Mouse (Mus musculus) skeletal muscle tissue, postnatal 0 days (tissue): ENCODE results near the gene Sult2b1. TPM values are rescaled to one million over a fixed set of nuclear protein-coding genes. Genes with fewer than 3 reads are reported as not detected.

ENCODE experiments used
- polyA plus RNA-seq: library from polyadenylated mRNA; unstranded; fragments of >200 nt; fragmentation: Nextera tagmentation; extraction: Ambion mirVana; gene quantifications from 2 replicates; pipeline ENCODE4 v1.2.1, GENCODE M21; 2015

Gene Sult2b1
- 0.21 and 5.3 TPM in 2 replicates for polyA plus RNA-seq

GRCm38 (mm10) chr7:45784524-45785372 lies at the start of gene Sult2b1:
Gene Sult2b1 (minus strand): TSS chr7:45784669.

GRCm38 (mm10) chr7:45830427-45831127 lies 46.1 kb upstream of the Sult2b1 start, which contains the start of gene Grwd1:
Gene Grwd1 (minus strand): TSS chr7:45830944.

GRCm38 (mm10) chr7:45824598-45824997 lies 40.1 kb upstream of the Sult2b1 start, which contains the start of gene Kcnj14:
Gene Kcnj14 (minus strand): TSS chr7:45824782.

GRCm38 (mm10) chr7:45813787-45814779 lies 29.6 kb upstream of the Sult2b1 start, which contains the start of gene Cyth2:
Gene Cyth2 (minus strand): TSS chr7:45814581.

GRCm38 (mm10) chr7:45783511-45784091 lies 868 bp downstream of the Sult2b1 start, which contains the start of gene Lmtk3:
Gene Lmtk3 (plus strand): TSS chr7:45783738.

GRCm38 (mm10) chr7:45725713-45726112 lies 58.8 kb downstream of the Sult2b1 start, which contains the start of gene Spaca4:
Gene Spaca4 (minus strand): TSS chr7:45725813.

GRCm38 (mm10) chr7:45720413-45721233 lies 63.8 kb downstream of the Sult2b1 start, which contains the start of gene Fam83e:
Gene Fam83e (plus strand): TSS chr7:45721212.

GRCm38 (mm10) chr7:45717918-45718297 lies 66.6 kb downstream of the Sult2b1 start, which contains the start of gene Sphk2:
Gene Sphk2 (minus strand): TSS chr7:45718002.

GRCm38 (mm10) chr7:45715090-45715708 lies 69.3 kb downstream of the Sult2b1 start, which contains the start of gene Rpl18:
Gene Rpl18 (plus strand): TSS chr7:45715457.

GRCm38 (mm10) chr7:45704730-45705442 lies 79.6 kb downstream of the Sult2b1 start, which contains the start of gene Dbp:
Gene Dbp (plus strand): TSS chr7:45705088.

GRCm38 (mm10) chr7:45699523-45700141 lies 84.8 kb downstream of the Sult2b1 start, which contains the start of gene Car11:
Gene Car11 (plus strand): TSS chr7:45699843.

GRCm38 (mm10) chr7:45693921-45694591 lies 90.4 kb downstream of the Sult2b1 start, which contains the start of gene Sec1:
Gene Sec1 (minus strand): TSS chr7:45694402.

GRCm38 (mm10) chr7:45683396-45684050 lies 100.9 kb downstream of the Sult2b1 start, which contains the start of gene Ntn5:
Gene Ntn5 (plus strand): TSS chr7:45684022.

